ENCODE assay signal across 23 mouse cellular contexts in genomic region chr9:48725161-48725560, GRCm38 (mm10).
"Had no signal": no experiment of that assay in that cellular context is flagged by ENCODE, and none has a peak within 500 bp of the region (broad histone marks: within the 10 kb centered on the region; RNA-seq: fewer than 3 reads in every experiment).

No protein-coding gene starts in this region.

- H3K9me3 ChIP-seq: limb, embryonic 12.5 days; limb, embryonic 15.5 days; liver, embryonic 13.5 days; megakaryocyte, embryonic 14.5 days; neural tube, embryonic 12.5 days; neural tube, embryonic 15.5 days had no signal

- H3K9ac ChIP-seq: limb, embryonic 12.5 days; limb, embryonic 15.5 days; liver, embryonic 13.5 days; neural tube, embryonic 12.5 days; neural tube, embryonic 15.5 days had no signal

- DNase-seq: kidney, adult 2 months; kidney, postnatal 10 days; kidney, postnatal 36 days; layer of hippocampus, adult 9-11 months; left cerebral cortex, postnatal 4 days; liver, embryonic 13.5 days; lung, adult 2 months; lung, postnatal 36 days; midbrain, embryonic 14.5 days; right cerebral cortex, adult 18-20 months; right cerebral cortex, postnatal 14 days; right cerebral cortex, postnatal 4 days; thymus, adult 2 months; thymus, postnatal 14 days; thymus, postnatal 4 days had no signal

- H3K4me3 ChIP-seq: limb, embryonic 12.5 days; limb, embryonic 15.5 days; liver, embryonic 13.5 days; megakaryocyte, embryonic 14.5 days; neural tube, embryonic 12.5 days; neural tube, embryonic 15.5 days had no signal

- ATAC-seq: intestine, postnatal 0 days had no signal

- H3K4me2 ChIP-seq: limb, embryonic 12.5 days; limb, embryonic 15.5 days; liver, embryonic 13.5 days; midbrain, embryonic 11.5 days; neural tube, embryonic 12.5 days; neural tube, embryonic 15.5 days had no signal

- H3K36me3 ChIP-seq: limb, embryonic 12.5 days; limb, embryonic 15.5 days; liver, embryonic 13.5 days; neural tube, embryonic 12.5 days; neural tube, embryonic 15.5 days had no signal

- H3K27ac ChIP-seq: limb, embryonic 12.5 days; limb, embryonic 15.5 days; liver, embryonic 13.5 days; neural tube, embryonic 12.5 days; neural tube, embryonic 15.5 days; stomach, postnatal 0 days had no signal

- H3K27me3 ChIP-seq: megakaryocyte, embryonic 14.5 days; neural tube, embryonic 12.5 days; neural tube, embryonic 15.5 days had no signal
